Mouse (Mus musculus) layer of hippocampus, postnatal 14 days (tissue): ENCODE data around the gene Fscn2. TPM values are rescaled to one million over a fixed set of nuclear protein-coding genes. Genes with fewer than 3 reads are reported as not detected.
"Not testable (repeated sequence)": the region's sequence is repeated elsewhere in the genome, so short reads cannot be mapped to it uniquely, and the experiment has no call there.

Source experiments
- DNase-seq, 2 experiments: peaks; one replicate each; pipeline ENCODE4 v3.0.0; 2021 to 2022; ENCODE audit warnings: low spot score in 2 of 2, mixed read lengths in 1 of 2
- microRNA-seq, 2 experiments: library from miRNA; unstranded; fragments of <30 nt; microRNA quantifications; one replicate each; pipeline ENCODE4 v1.2.0; 2021
- total RNA-seq, 2 experiments: library from RNA; stranded (reverse); gene quantifications; 2 replicates each; pipeline ENCODE4 v1.2.3; 2021

Gene Fscn2
- total RNA-seq, 2 experiments from 2014 or later = 0.48 to 0.67 TPM

- DNase-seq = no peak
These were observed 34.3 kb downstream of the Fscn2 start for GRCm38 (mm10) chr11:120395661-120396060.

- DNase-seq = no peak
These were observed 36.3 kb downstream of the Fscn2 start for GRCm38 (mm10) chr11:120397602-120398001.

DNA sequence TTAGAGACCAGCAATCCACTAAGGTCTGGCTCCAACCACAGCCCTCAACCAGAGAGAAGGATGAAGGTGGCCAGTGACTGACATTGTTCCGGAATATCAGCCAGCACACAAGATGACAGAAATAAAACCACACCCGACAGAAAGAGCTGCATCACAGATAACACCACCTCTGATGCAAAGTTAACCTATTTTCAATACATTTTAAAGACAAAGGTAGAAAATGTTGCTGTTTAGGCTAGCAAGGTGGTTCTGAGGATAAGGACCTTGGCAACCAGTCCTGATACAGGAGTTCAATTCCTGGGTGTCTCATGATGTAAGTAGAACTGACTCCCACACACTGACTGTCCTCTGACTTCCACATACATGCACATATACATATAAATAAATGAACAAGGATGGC lies 38.0 kb downstream of the Fscn2 start:
- no peak for DNase-seq

- no peak for DNase-seq
These were observed 43.5 kb downstream of the Fscn2 start for GRCm38 (mm10) chr11:120404814-120405213.

DNA sequence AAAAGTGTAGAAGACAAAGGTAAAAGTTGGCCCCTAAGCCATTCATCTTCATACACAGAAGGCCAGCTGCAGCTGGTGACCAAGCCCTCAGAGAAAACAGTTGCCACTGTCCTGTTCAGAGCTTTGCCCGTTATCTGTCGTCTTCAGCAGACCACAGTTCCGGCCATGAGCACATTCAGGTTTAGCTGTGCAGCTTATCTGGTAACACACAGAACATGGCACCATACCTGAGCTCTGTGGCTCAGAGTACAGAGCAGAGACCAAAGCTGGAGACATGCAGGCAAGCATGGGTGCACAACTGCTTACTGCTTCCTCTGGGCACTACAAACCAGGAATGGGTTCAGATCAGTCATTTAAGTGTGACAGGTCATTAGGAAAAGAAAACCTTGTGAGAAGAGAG lies 44.5 kb downstream of the Fscn2 start:
- no peak for DNase-seq

DNA sequence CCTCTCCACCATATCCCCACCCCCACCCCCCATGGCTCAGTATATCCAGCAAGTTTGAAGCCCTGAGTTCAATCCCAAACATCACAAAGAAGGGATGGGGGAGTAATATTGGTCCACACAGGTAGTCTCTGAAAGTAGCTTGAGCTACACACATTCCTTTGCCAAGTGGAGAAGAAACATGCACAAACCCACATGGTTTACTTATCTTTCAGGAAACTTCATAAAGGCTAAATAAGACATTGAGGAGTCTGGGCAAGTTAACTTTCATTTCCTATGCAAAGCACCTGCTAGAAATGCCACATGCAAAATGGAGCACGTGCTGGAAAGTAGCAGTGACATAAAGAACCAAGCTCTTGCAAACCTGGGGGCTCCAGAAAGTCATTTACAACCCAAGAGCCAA lies 45.1 kb downstream of the Fscn2 start:
- DNase-seq = no peak

- DNase-seq = not testable (repeated sequence)
These were observed 52.3 kb downstream of the Fscn2 start for GRCm38 (mm10) chr11:120413621-120414020.

Small RNAs within 50 kb of the gene (microRNA-seq; reads per million reads assigned to microRNA genes)
- 0 reads per million in 2 experiments for gene Gm23419
- 1.4 to 2.0 reads per million in 2 experiments for gene Mir6935

Other genes with a start within 250 kb of the Fscn2 start
- 10 to 100 TPM; 94.1 to 94.8 TPM for gene Slc38a10, start 210.2 kb upstream of the Fscn2 start, total RNA-seq
- 10 to 100 TPM; 20.3 to 20.7 TPM for gene Bahcc1, start 128.6 kb upstream of the Fscn2 start, total RNA-seq
- 1,000 to 10,000 TPM; 1,835 to 1,925 TPM for gene Actg1, start 13.0 kb upstream of the Fscn2 start, total RNA-seq
- gene Faap100, start 17.2 kb downstream of the Fscn2 start, total RNA-seq = 10 to 100 TPM; 31.9 to 38.1 TPM
- gene Nploc4, start 76.2 kb downstream of the Fscn2 start, total RNA-seq = 10 to 100 TPM; 64.4 to 65.6 TPM
- 1 to 10 TPM in 1 of 2 experiments, not detected in 1; 1.4 TPM for gene Tspan10, start 81.1 kb downstream of the Fscn2 start, total RNA-seq
- under 1 TPM in 1 of 2 experiments, not detected in 1; 0.43 TPM for gene Pde6g, start 92.0 kb downstream of the Fscn2 start, total RNA-seq
- 10 to 100 TPM; 14.5 to 15.9 TPM for gene Oxld1, start 96.5 kb downstream of the Fscn2 start, total RNA-seq
- 10 to 100 TPM; 22.5 to 22.7 TPM for gene Ccdc137, start 96.6 kb downstream of the Fscn2 start, total RNA-seq
- gene Arl16, start 106.1 kb downstream of the Fscn2 start, total RNA-seq = 10 to 100 TPM; 56.7 to 61.6 TPM
- gene Mrpl12, start 123.1 kb downstream of the Fscn2 start, total RNA-seq = 10 to 100 TPM; 71.3 to 73.5 TPM
- gene Slc25a10, start 130.3 kb downstream of the Fscn2 start, total RNA-seq = 10 to 100 TPM; 25.6 to 27.2 TPM
- gene Gcgr, start 169.2 kb downstream of the Fscn2 start, total RNA-seq = under 1 TPM; 0.28 to 0.36 TPM
- 10 to 100 TPM; 86.1 to 89.0 TPM for gene Mcrip1, start 188.2 kb downstream of the Fscn2 start, total RNA-seq
- gene Ppp1r27, start 189.6 kb downstream of the Fscn2 start, total RNA-seq = not detected
- 100 to 1,000 TPM; 142 to 157 TPM for gene P4hb, start 211.7 kb downstream of the Fscn2 start, total RNA-seq
- 100 to 1,000 TPM; 366 to 384 TPM for gene Arhgdia, start 220.1 kb downstream of the Fscn2 start, total RNA-seq
- gene Alyref, start 236.8 kb downstream of the Fscn2 start, total RNA-seq = 10 to 100 TPM; 69.3 to 77.0 TPM
- gene Anapc11, start 236.9 kb downstream of the Fscn2 start, total RNA-seq = 10 to 100 TPM; 88.0 to 96.5 TPM
- 1 to 10 TPM; 2.3 to 2.7 TPM for gene Npb, start 246.9 kb downstream of the Fscn2 start, total RNA-seq